Mouse (Mus musculus): Measurements from ENCODE around the gene Nus1. TPM values are rescaled to one million over a fixed set of nuclear protein-coding genes. Genes with fewer than 3 reads are reported as not detected.

Gene Nus1
- 10 to 100 TPM; 40.8 to 44.2 TPM for total RNA-seq (2021)
- long read RNA-seq, experiment 1, full-length matches to known transcripts, result 54 of 61 reads
- long read RNA-seq, experiment 1, partial matches to known transcripts, result 0 of 61 reads
- long read RNA-seq, experiment 1, other reads (novel, unspliced or antisense), result 7 of 61 reads
- long read RNA-seq, experiment 2, full-length matches to known transcripts, result 21 of 25 reads
- long read RNA-seq, experiment 2, partial matches to known transcripts, result 1 of 25 reads
- long read RNA-seq, experiment 2, other reads (novel, unspliced or antisense), result 3 of 25 reads

DNA sequence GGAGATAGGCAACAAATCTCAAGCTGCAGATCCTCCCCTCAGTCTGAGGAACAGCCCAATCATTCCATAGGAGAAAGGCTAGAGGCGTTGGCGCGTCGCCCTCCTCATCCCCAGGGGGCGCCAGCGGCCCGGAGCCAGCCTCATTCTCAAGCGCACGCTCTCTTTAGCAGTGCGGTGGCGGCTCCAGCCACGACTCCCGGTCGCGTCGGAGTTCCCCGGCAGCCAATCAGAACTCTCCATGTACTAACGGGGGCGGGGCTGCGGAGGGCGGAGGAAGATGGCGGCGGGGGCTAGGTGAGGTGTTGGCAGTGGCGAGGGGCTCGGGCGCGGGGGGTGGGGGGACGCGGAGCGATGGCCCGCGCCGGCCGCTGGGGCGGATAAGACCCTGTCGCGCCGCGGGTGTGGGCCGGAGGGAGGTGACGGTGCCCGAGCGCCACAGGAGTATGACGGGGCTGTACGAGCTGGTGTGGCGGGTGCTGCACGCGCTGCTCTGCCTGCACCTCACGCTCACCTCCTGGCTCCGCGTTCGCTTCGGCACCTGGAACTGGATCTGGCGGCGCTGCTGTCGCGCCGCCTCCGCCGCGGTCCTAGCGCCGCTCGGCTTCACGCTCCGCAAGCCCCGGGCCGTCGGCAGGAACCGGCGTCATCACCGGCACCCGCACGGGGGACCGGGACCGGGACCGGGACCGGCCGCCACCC is at the start of gene Nus1:
Gene Nus1, plus strand, starts transcription at position 249 of the 699 bp plus-strand sequence.
- DNase-seq, result peak; percentile 98

DNA sequence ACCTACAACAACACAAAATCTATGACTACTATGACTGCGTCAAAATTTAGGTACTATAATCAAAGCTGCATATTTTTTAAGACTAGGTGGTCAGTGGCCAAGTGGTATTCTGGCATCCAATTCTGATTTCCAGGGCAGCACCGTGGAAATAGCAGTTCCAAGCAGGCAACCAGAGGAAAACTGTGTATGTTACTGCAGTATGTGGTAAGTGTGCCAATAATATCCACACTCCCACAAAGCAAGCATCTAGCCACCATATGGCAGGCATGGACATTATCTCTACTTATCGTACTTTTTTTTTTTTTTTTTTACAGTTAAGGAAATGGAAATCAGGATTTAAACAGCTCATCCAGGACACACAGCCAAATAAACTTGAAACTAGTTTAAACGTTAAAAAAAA is 49.0 kb upstream of the Nus1 start:
- DNase-seq, result no peak

DNA sequence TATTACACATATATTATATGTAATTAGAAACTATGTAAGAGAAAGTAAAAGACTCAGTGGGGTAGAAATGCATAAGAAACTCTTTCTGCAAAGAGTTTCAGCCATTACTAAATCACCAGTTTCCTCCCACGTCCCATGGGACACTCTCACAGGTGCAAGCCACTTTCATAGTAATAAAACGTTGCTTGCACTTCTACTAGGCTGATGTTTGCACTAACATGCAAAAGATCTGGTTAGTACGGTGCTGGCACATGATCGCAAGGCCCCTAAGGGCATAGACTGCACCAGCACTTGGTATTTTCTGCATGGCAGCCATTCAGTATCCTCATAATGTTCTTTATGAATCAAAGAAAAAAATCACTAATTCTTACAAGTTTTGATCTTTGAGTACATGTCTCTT is 43.5 kb upstream of the Nus1 start:
- no peak for DNase-seq

DNA sequence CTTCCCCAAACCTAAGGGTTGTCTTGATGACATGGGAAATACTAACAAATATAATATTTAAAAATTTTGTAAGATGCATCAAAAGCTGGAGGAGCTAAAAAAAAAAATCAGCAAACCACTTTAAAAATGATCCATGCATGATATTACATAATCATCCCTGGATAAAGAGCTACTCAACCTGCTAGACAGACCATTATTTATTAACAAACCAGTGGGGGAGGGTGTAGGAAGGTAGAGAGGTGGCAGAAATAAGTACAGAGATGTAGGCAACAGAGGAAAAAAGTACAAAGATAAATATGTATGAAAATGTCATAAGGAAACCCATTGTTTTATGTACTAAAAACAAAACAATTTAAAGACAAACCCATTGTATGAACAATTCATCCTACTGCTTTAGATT is 42.7 kb upstream of the Nus1 start:
- no peak for DNase-seq

DNA sequence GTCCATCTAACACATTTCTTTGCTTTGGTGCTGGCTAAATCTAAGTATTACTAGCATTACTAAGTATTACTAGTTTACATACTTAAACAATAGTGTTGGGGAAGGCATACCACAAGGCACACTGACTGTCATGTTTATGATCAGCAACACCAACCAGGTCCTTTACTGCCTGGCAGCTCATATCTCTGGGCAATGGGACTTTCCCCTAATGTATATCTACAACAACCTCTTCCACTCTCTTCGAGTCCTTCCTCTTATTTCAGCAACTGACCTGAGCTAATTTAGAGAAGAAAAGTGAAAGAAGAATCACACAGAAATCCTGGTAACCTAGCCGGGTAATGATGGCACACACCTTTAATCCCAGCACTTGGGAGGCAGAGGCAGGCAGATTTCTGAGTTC is 40.9 kb upstream of the Nus1 start:
- no peak for DNase-seq

DNA sequence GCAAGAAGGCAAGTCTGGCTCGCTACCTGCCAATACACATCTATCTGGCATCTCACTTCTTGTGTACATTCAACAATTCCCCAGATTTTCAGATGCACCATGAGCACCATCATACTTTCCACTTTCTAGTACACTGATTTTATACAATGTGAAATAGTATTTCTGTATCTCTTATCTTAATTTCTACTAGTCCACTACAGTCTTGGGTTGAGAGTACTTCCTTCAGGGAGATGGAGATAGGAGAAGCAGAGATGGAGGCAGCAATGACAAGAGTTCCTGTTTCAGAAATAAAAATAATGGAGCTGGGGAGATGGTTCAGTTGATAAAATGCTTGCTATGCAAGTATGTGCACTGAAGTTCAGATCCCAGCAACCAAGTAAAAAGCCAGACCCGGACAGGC is 39.5 kb upstream of the Nus1 start:
- no peak for DNase-seq

DNA sequence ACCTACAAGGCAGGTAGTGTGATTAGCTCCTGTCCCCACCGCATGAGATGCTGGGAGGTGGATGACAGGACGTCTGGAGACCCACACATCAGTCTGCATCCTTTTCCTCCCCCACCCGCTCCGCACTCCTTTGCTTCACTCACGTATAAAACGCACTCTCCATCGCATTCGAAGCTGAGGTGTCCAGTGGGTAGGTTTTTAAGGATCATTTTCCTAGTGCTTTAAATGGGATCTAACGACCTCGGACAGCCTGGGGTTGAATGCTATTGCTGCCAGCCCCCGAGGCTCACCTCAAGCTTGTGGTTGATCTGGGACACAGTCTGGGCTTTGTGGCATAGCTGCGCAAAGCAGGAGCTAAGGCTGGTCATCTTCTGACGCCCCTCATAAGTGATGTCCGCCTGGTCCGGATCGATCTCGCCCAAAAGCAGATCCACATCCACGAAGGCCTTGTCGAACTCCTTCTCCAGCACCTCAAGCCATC is 36.0 kb upstream of the Nus1 start:
- no peak for DNase-seq

DNA sequence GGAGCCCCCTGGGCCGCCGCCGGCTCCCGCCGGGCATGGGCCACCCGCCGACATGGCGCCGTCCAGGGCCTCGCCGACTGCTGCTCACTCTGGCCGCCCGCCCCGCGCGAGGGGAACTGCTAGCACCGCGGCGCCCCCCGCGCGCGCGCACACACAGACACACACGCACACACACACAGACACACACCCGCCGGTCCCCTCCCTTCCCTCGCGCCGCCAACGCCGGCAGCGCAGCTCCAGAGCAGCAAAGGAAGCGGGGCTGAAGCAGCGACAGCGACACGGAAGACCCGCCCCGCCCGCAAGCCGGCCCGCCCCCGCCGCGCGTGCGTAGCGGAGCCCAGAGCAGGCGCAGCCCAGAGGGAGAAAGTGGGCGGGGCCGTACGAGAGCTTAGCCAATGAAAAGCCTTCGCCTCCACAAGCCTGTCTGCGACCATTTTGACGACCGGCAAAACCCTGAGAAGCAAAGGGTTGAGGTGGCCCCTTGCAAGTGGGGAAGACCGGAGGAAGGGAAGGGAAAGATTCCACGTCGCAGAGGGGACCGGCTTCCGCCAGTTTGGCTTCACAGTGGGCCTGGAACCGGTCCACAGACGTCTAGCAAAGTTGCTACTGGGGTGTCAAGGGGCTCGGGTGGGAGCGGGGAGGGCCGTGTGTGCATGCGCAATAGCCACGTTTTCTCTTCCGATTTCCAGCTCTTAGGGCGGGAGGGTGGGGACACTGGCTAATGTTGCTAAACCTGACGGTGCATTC is 35.3 kb upstream of the Nus1 start, which contains the start of gene Gopc:
Gene Gopc, minus strand, starts transcription at position 280 of the 747 bp plus-strand sequence.
- peak; percentile 98 for DNase-seq

DNA sequence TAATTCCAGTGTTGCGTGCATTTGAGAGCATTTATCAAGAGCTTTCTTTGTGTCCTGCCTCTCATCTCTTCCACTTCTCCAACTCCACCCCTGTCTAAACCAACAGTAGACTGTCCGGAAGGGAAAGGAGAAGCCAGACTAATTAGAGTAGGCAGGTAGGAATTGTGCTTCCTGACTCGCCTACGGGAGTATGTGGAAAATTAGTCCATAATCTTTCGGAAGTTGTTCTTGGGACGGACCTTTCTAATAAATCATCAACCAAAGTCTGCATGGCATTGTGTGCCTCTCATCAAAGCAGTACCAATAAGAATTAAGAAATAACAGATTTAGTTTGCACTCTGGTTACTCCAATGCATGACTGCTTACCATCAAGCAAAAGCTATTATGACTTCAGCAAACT is 34.3 kb upstream of the Nus1 start:
- DNase-seq, result no peak

DNA sequence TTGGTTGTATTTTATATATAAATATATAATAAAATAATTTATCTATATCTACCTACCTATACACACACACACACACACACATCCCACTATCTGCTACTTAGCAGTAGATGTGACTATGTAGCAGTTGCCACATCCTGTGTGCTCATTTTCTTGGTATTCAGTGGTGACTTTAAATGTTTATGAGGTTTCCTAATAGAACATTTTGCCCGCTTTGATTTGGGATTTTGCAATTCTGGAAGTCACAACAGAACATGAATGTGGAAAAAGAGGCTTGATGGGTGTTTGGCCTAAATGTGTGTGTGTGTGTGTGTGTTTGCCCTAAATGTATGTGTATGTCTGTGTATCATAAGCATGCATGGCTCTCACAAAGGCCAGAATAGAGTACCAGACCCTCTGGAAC is 33.8 kb upstream of the Nus1 start:
- no peak for DNase-seq

DNA sequence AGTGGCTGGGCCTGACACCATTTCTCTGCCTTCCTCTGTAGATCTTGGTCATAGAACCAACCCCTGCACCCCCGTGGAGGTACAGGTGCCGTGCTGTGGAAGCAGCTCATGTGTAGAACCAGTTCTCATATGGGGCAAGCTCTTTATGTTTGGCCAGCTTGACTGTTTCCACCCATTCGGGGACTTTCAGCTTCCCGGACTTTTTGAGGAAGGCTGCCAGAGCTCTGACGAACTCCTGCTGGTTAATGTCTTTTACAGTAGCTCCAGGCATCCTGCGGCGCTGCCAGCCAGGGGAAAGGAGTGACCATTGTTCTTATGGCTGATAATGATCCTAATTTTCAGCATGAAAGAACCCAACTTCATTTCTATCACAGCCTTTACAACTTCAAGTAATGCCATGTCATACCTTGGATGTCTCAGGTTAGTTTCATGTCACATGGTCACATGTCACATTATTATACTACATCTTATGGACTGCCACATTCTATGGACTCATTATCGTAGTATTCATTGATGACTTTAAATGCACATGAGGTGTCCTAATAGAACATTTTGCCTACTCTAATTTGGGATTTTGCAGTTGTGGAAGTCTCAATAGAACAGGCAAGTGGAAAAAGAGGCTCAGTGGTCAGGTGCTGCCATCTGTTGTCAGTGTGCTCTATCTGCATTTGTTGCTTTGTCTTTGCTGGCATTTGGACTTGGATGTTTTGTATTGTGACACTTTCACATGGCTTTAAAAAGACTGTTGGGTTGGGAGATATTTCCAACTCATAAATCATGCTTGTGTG is 32.3 kb upstream of the Nus1 start:
- peak; percentile 50 for DNase-seq

DNA sequence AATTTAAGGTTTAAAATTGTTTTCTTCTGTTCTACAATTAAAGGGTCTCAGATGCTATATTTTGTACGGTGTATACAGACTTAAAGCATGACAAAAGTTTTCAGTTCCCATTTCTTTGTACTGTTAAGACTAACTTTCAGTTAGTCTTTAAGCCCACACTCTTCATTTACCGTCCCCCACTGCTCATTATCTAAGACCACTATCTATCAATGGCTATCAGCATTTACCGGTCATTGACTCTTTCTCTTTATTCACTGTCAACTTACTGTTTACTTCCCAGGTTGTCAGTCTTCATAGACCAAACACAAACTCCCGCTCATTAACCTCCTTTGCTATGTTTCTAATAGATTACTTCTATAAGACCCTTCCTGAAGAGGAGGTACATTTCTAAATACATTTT is 30.2 kb upstream of the Nus1 start:
- no peak for DNase-seq

DNA sequence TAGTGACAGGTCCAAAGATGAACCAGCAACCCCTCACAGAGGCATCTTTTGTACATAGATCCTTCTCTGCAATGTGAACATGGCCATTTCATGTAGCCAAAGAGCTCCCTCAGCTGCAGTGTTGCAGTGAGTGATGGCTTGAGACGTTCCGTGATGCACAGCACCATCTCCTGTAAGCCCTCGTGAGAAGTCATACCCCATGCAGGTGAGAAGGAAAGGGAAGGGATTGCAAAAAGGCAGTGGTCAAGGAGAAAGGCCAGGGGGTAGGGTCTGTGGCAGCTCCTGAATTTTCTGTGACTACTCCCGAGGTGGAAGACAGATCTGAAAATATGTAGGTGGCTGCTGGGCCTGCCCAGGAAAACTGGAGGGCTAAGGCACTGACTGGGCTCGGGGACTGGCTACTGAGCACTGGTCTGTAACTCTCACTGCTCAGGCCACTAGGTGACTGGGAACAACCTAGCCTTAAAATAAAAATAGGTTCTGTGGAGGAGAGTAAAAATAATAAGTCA is 28.4 kb upstream of the Nus1 start, which contains the start of gene Nepn:
Gene Nepn, plus strand, starts transcription at position 51 of the 509 bp plus-strand sequence.
- no peak for DNase-seq

DNA sequence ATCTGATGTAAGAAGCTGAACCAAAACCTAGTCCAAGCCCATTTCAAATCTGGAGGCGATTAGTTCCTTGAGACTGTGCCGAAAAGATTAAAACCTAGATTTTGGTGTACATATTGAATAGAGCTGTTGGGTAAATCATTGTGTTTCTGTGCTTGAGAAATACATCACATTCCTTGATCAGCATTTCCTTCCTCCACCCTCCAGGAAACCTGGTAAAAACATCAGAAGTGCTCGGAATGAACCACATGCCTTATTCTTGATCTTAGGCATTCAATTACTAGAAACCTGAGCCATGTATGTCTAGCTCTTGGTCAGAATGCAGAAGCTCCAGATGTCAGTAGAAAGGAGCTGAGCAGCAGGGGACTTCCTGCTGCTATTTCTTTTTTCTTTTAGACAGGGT is 27.9 kb upstream of the Nus1 start:
- no peak for DNase-seq

DNA sequence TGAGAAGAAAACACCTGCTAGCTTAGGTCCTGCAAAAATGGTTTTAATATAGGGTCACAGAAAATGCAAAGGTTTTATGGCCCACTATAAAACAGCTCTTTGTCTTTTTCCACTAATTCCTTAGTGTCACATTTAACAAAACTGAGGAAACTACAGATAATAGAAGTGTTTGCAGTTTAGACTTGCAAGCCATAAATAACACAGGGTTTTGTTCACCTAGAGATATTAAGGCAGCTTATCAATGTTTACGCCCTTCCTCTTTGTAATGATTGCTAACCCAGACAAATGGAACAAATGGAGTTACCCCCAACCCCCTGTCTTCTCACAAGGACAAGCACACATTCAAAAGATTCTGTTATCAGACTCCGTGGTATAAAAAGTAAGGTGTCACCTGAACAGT is 26.1 kb upstream of the Nus1 start:
- DNase-seq, result no peak

DNA sequence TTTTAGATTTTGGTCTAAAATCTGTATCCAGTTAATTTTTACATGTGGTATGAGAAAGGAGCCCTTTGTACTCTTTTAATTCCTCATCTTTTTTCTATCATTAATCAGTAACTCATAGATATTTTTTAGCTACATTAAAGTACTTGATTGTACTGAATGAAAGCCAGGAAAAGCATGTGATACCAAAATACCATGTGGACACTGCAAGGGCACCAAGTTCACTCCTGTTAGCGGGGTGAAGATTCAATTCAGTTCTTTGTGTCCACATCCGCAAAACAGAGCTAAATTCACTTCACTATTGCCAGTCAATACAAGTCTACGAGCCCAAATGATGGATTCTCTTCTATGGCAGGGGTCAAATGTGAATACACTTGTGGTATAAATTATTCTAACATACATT is 20.7 kb upstream of the Nus1 start:
- DNase-seq, result no peak

DNA sequence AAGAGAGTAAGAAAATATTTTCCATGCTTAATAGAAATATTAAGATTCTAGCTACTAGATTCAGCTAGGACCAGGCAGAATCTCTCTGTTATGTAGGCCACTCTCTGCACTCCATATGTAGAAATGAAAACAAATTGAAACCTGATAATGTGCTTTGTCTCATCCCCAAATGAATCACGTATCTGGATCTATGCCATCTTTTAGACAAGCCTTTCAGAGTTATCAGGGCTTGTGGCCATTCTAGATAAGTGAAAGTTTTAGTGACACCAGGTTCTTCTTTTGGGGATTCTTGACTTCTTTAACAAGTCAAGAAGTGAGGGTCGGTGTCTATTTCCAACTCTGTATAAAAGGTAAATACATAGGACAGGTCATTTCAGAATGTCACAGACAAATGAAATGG is 18.6 kb upstream of the Nus1 start:
- DNase-seq, result no peak

DNA sequence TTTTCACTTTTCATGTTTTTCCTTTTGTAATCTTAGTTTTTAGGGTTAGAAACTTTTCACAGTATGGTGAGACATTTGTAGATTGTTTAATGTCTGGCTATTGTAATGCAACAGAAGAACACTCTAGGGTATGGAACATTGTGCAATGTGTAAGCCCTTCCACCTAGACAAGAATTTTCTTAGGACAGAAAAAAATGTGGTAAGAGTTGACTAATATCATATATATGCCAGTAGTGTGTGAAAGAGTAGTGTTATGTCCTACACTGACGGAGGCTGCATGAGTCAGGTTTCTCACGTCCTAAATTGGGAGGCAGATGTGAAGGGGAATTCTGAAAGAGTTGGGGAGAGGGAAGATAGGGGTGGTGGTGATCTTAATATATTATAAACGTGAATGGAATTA is 17.6 kb upstream of the Nus1 start:
- no peak for DNase-seq

DNA sequence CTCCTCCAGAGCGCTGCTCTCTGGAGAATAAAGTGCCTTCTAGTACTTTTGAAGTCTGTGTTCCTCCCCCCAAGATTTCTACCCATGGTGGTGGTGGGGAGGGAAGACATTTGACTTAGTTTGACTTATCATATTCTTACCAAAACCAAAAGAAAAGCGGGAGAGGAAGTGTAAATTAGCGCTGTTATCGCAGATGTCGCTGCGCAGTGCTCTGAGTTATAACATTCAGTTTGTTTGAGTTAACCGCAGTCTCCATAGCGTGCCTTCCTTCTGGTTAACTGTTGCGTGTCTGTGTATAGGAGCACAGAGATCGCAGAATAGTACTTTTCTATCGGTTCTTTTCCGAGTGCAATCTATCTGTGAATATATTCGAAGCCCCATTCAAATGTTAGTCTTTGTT is 12.2 kb upstream of the Nus1 start:
- DNase-seq, result no peak

DNA sequence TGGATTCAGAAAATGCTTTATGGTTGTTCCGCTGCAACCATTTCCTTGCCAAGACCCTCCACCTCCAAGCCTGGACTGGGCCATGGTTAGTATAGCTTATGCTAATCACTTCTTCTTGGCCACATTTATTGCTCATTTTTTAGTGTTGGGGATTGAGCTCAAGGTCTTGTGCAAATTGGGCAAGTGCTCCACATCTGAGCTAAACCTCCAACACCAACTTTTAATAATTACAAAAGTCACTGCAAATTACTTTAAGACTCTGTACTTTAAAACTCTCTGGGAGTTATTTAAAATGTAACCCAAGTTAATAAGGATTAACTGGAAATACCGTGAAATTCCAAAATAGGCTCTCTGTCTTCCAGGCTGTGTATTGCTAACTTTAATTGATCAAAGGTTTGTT is 9.8 kb upstream of the Nus1 start:
- DNase-seq, result no peak

DNA sequence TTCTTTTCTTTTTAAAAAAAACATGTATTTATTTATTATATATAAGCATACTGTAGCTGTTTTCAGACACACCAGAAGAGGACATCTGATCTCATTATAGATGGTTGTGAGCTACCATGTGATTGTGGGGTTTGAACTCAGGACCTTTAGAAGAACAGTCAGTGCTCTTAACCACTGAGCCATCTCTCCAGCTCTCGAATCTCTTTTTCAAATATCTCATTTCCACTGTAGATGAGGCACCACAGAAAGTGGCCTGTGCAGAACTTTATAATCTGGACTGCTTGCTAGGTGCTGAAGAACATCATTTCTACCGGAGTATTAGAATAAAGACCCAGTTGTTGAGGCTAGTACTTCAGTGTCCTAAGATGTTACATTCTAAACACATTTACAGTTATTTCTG is 2.3 kb upstream of the Nus1 start:
- no peak for DNase-seq

DNA sequence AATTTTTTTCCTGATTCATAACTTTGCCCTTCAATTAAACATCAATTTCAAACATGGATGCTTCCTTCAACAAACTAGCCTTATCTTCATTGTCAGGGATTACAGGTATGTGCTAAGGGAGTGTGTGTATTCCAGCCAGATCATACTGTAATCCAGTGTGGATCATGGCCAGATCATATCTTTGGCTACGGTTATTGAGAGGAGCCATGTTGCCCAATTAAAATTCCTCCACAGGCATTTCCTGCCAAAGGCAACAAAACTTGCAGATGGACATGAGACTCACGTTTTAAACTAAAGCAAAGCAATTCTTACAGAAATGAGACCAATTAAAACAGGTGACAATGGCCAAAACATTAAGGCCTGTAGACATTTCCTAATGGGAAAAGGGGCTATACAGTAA is 889 bp upstream of the Nus1 start:
- DNase-seq, result no peak
